Mouse (Mus musculus) limb, embryonic 11.5 days (tissue): ENCODE results near the gene Mettl6. TPM values are rescaled to one million over a fixed set of nuclear protein-coding genes. Genes with fewer than 3 reads are reported as not detected.

Experiments
- ATAC-seq: fragments of 200-750 bp; cut with Nextera tagmentation; 2 replicates; pipeline ENCODE4 v1.8.0; 2017; ENCODE audit warnings: low read depth; ENCODE audit not compliant: insufficient number of reproducible peaks, low FRiP score, low TSS enrichment
- DNase-seq: peaks from one replicate; pipeline ENCODE4 v3.0.0-alpha.2; 2015; ENCODE audit warnings: low spot score
- H3K27ac ChIP-seq: fragments of 300-500 bp; sonication (generic); replicated peaks from 2 replicates; pipeline ENCODE4 v1.5.1; 2014; ENCODE audit warnings: low read depth, mild to moderate bottlenecking, low read length
- H3K27me3 ChIP-seq: fragments of 300-500 bp; sonication (generic); 2 replicates; pipeline ENCODE4 v1.6.1; 2014; ENCODE audit warnings: mild to moderate bottlenecking, low read length, mixed read lengths; ENCODE audit not compliant: control insufficient read depth, insufficient read depth
- H3K36me3 ChIP-seq: fragments of 300-500 bp; sonication (generic); 2 replicates; pipeline ENCODE4 v1.6.1; 2014; ENCODE audit warnings: mild to moderate bottlenecking, low read length, moderate library complexity, mixed read lengths; ENCODE audit not compliant: control insufficient read depth, insufficient read depth
- H3K4me1 ChIP-seq: fragments of 300-500 bp; sonication (generic); 2 replicates; pipeline ENCODE4 v1.6.1; 2014; ENCODE audit warnings: low read length, mixed read lengths; ENCODE audit not compliant: control insufficient read depth, insufficient read depth
- H3K4me2 ChIP-seq: fragments of 300-500 bp; sonication (generic); 2 replicates; pipeline ENCODE4 v1.6.1; 2014; ENCODE audit warnings: low read depth, mild to moderate bottlenecking, moderate library complexity; ENCODE audit not compliant: severe bottlenecking
- H3K4me3 ChIP-seq: fragments of 300-500 bp; sonication (generic); 2 replicates; pipeline ENCODE4 v1.5.1; 2014; ENCODE audit warnings: low read depth, low read length
- H3K9ac ChIP-seq: fragments of 300-500 bp; sonication (generic); 2 replicates; pipeline ENCODE4 v1.6.1; 2014; ENCODE audit warnings: mild to moderate bottlenecking, low read length
- H3K9me3 ChIP-seq: fragments of 300-500 bp; sonication (generic); 2 replicates; pipeline ENCODE4 v1.6.1; 2016; ENCODE audit warnings: low read length; ENCODE audit not compliant: control insufficient read depth
- whole genome bisulfite sequencing: fragments of 180-500 bp; shearing (Covaris S2); extraction: QIAGEN DNeasy Blood & Tissue Kit; methylation state at CpG from one replicate; pipeline ENCODE4 v1.1.7; 2014; 5-methylcytosine and 5-hydroxymethylcytosine counted together
- polyA plus RNA-seq: library from polyadenylated mRNA; unstranded; fragments of >200 nt; fragmentation: Nextera tagmentation; extraction: Ambion mirVana; gene quantifications from 2 replicates; pipeline ENCODE4 v1.2.1, GENCODE M21; 2014

Gene Mettl6
- polyA plus RNA-seq, 1 experiment from 2014 or later = 92.8 TPM

DNA sequence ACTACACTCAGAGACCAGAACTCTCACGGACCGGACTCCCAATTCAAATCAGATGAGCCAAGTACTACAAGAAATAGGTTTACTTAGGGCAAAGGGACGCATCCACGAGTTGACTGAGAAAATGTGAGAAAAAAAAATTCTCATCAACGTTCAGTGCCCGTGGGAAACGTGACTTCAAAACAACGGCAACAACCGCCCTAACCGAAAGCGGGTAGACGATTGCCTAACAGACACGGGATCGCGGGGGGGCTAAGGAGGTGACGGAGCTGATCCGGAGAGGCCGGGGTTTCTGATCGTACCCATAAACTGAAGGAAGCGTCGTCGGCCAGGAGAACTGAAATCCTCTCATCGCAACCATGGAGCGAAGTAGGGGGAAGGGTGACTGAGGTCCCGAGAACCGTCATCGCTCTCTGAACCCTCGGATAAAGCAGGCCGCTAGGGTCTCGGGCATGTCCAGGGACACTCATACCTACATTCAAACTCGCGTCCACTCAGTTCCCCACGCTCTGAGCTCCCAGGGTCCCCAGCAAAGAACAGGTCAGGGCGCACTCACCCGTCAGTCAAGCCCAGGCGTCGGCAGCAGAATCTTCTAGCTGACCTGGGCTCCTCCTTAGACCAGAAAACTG, 378 bp downstream of the Mettl6 start, which contains the start of gene Eaf1:
Eaf1 (plus strand) TSS at position 51 of the 626 bp plus-strand sequence.
- Histone ChIP-seq H3K9me3 (no peaks in the 10 kb centered on the region), H3K27me3 (no peaks in the 10 kb centered on the region), H3K36me3 (peaks cover 10% of the 10 kb centered on the region), H3K27ac (peak within 1 kb of the TSS; percentile 74), H3K4me3 (peak within 1 kb of the TSS; percentile 89), H3K9ac (peak within 1 kb of the TSS; percentile 90), H3K4me2 (peak within 1 kb of the TSS; percentile 66), H3K4me1 (peaks cover 8% of the 10 kb centered on the region)
- WGBS = under 1% methylated on average over 37 of the region's 37 CpGs
- ATAC-seq (peak; percentile 39; the same call in 1 of the 2 replicates), DNase-seq (no peak)

GRCm38 (mm10) chr14:31493901-31494300, 939 bp downstream of the Mettl6 start:
- ATAC-seq (no peak), DNase-seq (no peak)
- H3K4me2 ChIP-seq = peak overlapping the region; percentile 66
- peaks cover 8% of the 10 kb centered on the region for H3K4me1 ChIP-seq
- no peaks in the 10 kb centered on the region for H3K9me3 ChIP-seq
- no peak overlapping the region for H3K27ac ChIP-seq
- WGBS = 33% methylated on average over 9 of the region's 9 CpGs
- H3K36me3 ChIP-seq = peaks cover 15% of the 10 kb centered on the region
- no peaks in the 10 kb centered on the region for H3K27me3 ChIP-seq
- peak overlapping the region; percentile 90 for H3K9ac ChIP-seq
- H3K4me3 ChIP-seq = peak overlapping the region; percentile 89

DNA sequence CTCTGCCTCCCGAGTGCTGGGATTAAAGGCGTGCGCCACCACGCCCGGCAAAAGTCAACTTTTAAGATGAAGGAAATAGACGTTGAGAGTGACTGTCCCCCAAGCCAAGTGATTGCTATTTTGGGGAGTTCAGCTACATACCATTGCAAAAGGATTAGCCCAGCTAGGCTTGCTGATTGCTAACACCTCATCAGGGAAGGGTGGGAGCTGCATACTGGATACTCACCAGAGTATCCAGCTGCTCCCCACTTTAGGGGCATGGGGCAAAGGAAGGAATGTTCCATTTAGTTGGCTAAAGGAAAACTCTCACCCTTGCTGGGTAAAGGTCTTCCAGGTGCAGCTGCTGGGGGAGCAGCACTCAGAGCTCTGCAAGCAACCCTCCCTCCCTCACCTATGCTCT, 6.8 kb downstream of the Mettl6 start:
- Histone ChIP-seq H3K27me3 (no peaks in the 10 kb centered on the region), H3K27ac (no peak overlapping the region), H3K4me2 (no peak overlapping the region), H3K9ac (no peak overlapping the region), H3K4me3 (no peak overlapping the region), H3K4me1 (no peaks in the 10 kb centered on the region), H3K36me3 (peaks cover 35% of the 10 kb centered on the region), H3K9me3 (no peaks in the 10 kb centered on the region)
- 93% methylated on average over 6 of the region's 6 CpGs for WGBS
- ATAC-seq (no peak), DNase-seq (no peak)

GRCm38 (mm10) chr14:31486465-31486864, 8.4 kb downstream of the Mettl6 start:
- no peak for DNase-seq
- H3K9ac ChIP-seq = no peak overlapping the region
- no peak overlapping the region for H3K27ac ChIP-seq
- H3K4me2 ChIP-seq = no peak overlapping the region
- WGBS = 83% methylated on average over 4 of the region's 4 CpGs
- no peaks in the 10 kb centered on the region for H3K4me1 ChIP-seq
- H3K4me3 ChIP-seq = no peak overlapping the region
- peaks cover 34% of the 10 kb centered on the region for H3K36me3 ChIP-seq
- no peaks in the 10 kb centered on the region for H3K9me3 ChIP-seq
- ATAC-seq = no peak
- no peaks in the 10 kb centered on the region for H3K27me3 ChIP-seq

- Histone ChIP-seq H3K9ac (no peak overlapping the region), H3K27ac (no peak overlapping the region), H3K27me3 (no peaks in the 10 kb centered on the region), H3K4me3 (no peak overlapping the region), H3K9me3 (no peaks in the 10 kb centered on the region), H3K4me1 (no peaks in the 10 kb centered on the region), H3K36me3 (peaks cover 31% of the 10 kb centered on the region), H3K4me2 (no peak overlapping the region)
- WGBS = 90% methylated on average over 5 of the region's 5 CpGs
- ATAC-seq (no peak), DNase-seq (no peak)
These were observed 12.4 kb downstream of the Mettl6 start for GRCm38 (mm10) chr14:31482417-31482816.

DNA sequence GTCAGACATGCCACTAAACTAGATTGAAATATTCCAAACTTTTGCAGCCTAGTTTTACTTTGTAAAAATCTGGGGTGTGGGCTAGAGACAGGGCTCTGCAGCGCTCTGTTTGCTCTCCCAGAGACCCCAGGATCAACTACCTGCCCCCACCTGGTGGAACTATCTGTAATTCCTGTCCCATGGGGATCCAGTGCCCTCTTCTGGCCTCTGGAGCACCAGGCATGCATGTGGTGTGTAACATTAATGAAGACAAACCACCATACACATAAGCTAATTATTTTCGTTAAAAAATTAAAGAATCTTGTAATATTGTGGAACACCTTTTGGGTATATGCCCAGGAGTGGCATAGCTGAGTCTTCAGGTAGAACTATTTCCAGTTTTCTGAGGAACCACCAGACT, 21.5 kb downstream of the Mettl6 start:
- no peaks in the 10 kb centered on the region for H3K9me3 ChIP-seq
- H3K4me2 ChIP-seq = no peak overlapping the region
- DNase-seq = no peak
- no peaks in the 10 kb centered on the region for H3K4me1 ChIP-seq
- H3K36me3 ChIP-seq = 0 out of 2 replicates have a peak, but pooled peaks cover 2% of the 10 kb centered on the region
- no peak for ATAC-seq
- H3K27ac ChIP-seq = no peak overlapping the region
- WGBS = 78% methylated on average over 2 of the region's 2 CpGs
- H3K27me3 ChIP-seq = no peaks in the 10 kb centered on the region
- no peak overlapping the region for H3K9ac ChIP-seq
- H3K4me3 ChIP-seq = no peak overlapping the region

- 10% methylated on average over 5 of the region's 5 CpGs for WGBS
These were observed 22.3 kb downstream of the Mettl6 start for GRCm38 (mm10) chr14:31472451-31473061.

GRCm38 (mm10) chr14:31469711-31470110, 25.1 kb downstream of the Mettl6 start:
- Histone ChIP-seq H3K36me3 (no peaks in the 10 kb centered on the region), H3K27me3 (no peaks in the 10 kb centered on the region), H3K9ac (no peak overlapping the region), H3K4me2 (no peak overlapping the region), H3K4me3 (no peak overlapping the region), H3K27ac (no peak overlapping the region), H3K9me3 (no peaks in the 10 kb centered on the region), H3K4me1 (no peaks in the 10 kb centered on the region)
- DNase-seq = no peak
- 56% methylated on average over 4 of the region's 4 CpGs for WGBS
- no peak for ATAC-seq

More at GRCm38 (mm10) chr14:31472451-31473061, 22.3 kb downstream of the Mettl6 start:
- Histone ChIP-seq H3K36me3 (no peaks in the 10 kb centered on the region), H3K9me3 (no peaks in the 10 kb centered on the region), H3K9ac (no peak overlapping the region), H3K27me3 (no peaks in the 10 kb centered on the region), H3K4me1 (no peaks in the 10 kb centered on the region), H3K4me2 (no peak overlapping the region), H3K4me3 (no peak overlapping the region), H3K27ac (no peak overlapping the region)
- no peak for ATAC-seq
- DNase-seq = peak; percentile 76
